Mouse (Mus musculus): Measurements from ENCODE around the gene Sec16b. TPM values are rescaled to one million over a fixed set of nuclear protein-coding genes. Genes with fewer than 3 reads are reported as not detected.

Gene Sec16b
- total RNA-seq, 2 experiments from 2014 or later: 4.6 to 6.2 TPM

GRCm38 (mm10) chr1:157559986-157560385 lies 53.5 kb downstream of the Sec16b start:
- no peak for DNase-seq

- DNase-seq: peak; percentile 31
Measured at GRCm38 (mm10) chr1:157560654-157561386, 54.3 kb downstream of the Sec16b start.

- DNase-seq: no peak
Measured at GRCm38 (mm10) chr1:157567819-157568218, 61.3 kb downstream of the Sec16b start.

- no peak for DNase-seq
Measured at GRCm38 (mm10) chr1:157569263-157570090, 62.9 kb downstream of the Sec16b start.

- DNase-seq: no peak
Measured at GRCm38 (mm10) chr1:157575316-157575715, 68.8 kb downstream of the Sec16b start.

- DNase-seq: no peak
Measured at GRCm38 (mm10) chr1:157578336-157578735, 71.8 kb downstream of the Sec16b start.

- DNase-seq: no peak
Measured at GRCm38 (mm10) chr1:157586556-157586955, 80.0 kb downstream of the Sec16b start.

- no peak for DNase-seq
Measured at GRCm38 (mm10) chr1:157592039-157592438, 85.5 kb downstream of the Sec16b start.

- DNase-seq: no peak
Measured at GRCm38 (mm10) chr1:157594561-157594960, 88.0 kb downstream of the Sec16b start.

- no peak for DNase-seq
Measured at GRCm38 (mm10) chr1:157595165-157595564, 88.6 kb downstream of the Sec16b start.

GRCm38 (mm10) chr1:157604513-157604912 lies 98.0 kb downstream of the Sec16b start:
- DNase-seq: no peak

Other genes with a start within 250 kb of the Sec16b start
- gene Rasal2, start 94.1 kb upstream of the Sec16b start, total RNA-seq (2021): 10 to 100 TPM; 13.8 to 16.5 TPM
- 10 to 100 TPM; 33.8 to 34.5 TPM for gene Cryzl2, start 48.2 kb upstream of the Sec16b start, total RNA-seq (2021)

Measured in adrenal gland, postnatal 10 days (tissue).